Mouse (Mus musculus): Measurements from ENCODE around the gene Copb2. TPM values are rescaled to one million over a fixed set of nuclear protein-coding genes. Genes with fewer than 3 reads are reported as not detected.
A peak's percentile ranks its signal among the peaks of the same experiment; 100 is the strongest.

The Copb2 gene
- polyA plus RNA-seq, 1 experiment from 2014 or later: 186 TPM

DNA sequence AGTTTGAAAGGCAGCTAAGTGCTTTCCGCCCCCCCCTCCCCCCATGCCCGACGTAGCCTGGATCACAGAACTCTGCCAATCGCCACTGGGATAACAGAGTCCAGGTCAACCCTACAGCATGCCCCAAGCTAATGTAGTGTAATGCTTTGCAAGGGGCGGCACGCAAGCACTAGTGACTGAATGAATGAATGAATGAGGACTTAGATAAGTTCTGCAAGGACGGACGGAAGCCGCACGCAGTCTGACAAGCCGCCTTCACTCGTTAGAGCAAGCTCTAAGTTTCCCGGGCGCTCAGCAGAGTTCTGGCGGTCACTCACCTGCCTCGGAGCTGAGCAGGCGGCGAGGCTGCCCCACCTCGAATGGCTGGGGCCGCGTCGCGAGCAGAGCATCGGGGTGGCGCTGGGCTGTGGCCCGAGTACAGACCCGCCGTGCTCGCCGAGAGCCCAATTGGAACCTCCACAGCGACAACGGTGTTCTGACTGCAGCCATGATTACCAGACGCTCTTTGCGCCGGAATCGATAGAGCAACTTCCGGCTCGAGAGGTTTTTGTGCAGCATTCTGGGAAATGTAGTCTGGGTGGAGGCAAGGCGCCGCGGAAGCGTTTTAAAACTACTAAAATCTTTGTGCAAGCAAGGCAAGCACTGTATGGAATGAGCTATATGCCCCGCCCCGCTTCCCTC is 37.8 kb downstream of the Copb2 start, which contains the start of gene Mrps22:
Gene Mrps22 (minus strand): TSS at position 505 of the 681 bp plus-strand sequence.
- ATAC-seq (ENCODE audit: insufficient read depth): peak; percentile 98
- DNase-seq: peak; percentile 96
- Histone ChIP-seq H3K4me3 (ENCODE audit: low read depth, low read length) (peak within 1 kb of the TSS; percentile 92), H3K36me3 (ENCODE audit: insufficient read depth) (peaks cover 23% of the 10 kb centered on the region), H3K27me3 (ENCODE audit: insufficient read depth, low read length) (no peaks in the 10 kb centered on the region), H3K4me1 (ENCODE audit: insufficient read depth) (peaks cover 7% of the 10 kb centered on the region; the same call in 1 of the 2 replicates), H3K4me2 (peak within 1 kb of the TSS; percentile 77), H3K9ac (peak within 1 kb of the TSS; percentile 67), H3K27ac (ENCODE audit: low read depth) (no peak within 1 kb of the TSS), H3K9me3 (ENCODE audit: low read depth, low read length) (no peaks in the 10 kb centered on the region)
- TF ChIP-seq CTCF (IDR thresholded peaks at IDR 0.05; ENCODE audit: low read depth): no peak
- WGBS: under 1% methylated on average over 44 of the region's 44 CpGs

DNA sequence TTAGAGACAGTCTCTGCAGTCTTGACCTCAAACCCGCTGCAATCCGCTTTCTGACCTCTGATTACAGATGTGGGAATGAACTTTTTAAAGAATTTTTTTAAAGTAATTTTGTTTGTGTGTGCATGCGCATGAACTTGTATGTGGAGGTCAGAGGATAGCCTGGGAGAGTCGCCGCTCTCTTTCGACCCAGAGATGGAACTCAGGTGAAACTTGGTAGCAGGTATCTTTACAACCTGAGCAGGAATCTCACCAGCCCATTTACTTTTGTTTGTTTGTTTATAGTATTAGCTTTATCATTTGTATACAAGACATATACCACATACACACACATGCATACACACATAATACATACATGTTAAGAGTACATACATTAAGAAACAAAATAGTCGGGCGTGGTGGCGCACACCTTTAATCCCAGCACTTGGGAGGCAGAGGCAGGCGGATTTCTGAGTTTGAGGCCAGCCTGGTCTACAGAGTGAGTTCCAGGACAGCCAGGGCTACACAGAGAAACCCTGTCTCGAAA is 38.4 kb downstream of the Copb2 start:
- no peaks in the 10 kb centered on the region for H3K27me3 ChIP-seq (ENCODE audit: insufficient read depth, low read length)
- 51% methylated on average over 11 of the region's 11 CpGs for whole genome bisulfite sequencing
- H3K9ac ChIP-seq: peak overlapping the region; percentile 67
- ATAC-seq (ENCODE audit: insufficient read depth): peak; percentile 33
- H3K4me1 ChIP-seq (ENCODE audit: insufficient read depth): peaks cover 7% of the 10 kb centered on the region; the same call in 1 of the 2 replicates
- no peak for TF ChIP-seq CTCF (IDR thresholded peaks at IDR 0.05; ENCODE audit: low read depth)
- H3K4me2 ChIP-seq: peak overlapping the region; percentile 77
- H3K36me3 ChIP-seq (ENCODE audit: insufficient read depth): peaks cover 17% of the 10 kb centered on the region
- no peaks in the 10 kb centered on the region for H3K9me3 ChIP-seq (ENCODE audit: low read depth, low read length)
- DNase-seq: no peak
- H3K4me3 ChIP-seq (ENCODE audit: low read depth, low read length): peak overlapping the region; percentile 92
- no peak overlapping the region for H3K27ac ChIP-seq (ENCODE audit: low read depth)

DNA sequence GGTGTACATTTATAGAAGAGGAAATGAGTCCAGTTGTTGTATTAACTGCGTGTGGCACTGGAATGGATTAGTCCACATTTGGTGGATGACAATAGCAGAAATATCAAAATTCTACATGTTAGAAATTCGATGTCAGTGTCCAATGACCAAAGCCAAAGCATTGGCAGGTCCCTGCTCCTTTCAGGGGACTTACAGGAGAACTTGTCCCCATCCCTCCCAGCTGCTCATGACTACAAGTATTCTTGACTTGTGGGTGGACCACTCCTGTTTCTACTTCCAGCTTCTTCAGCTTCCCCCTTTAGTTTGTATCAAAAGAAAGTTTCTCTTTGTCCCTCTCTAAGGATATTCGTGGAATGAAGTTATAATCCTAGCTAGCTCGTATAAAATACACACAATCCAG is 41.4 kb downstream of the Copb2 start:
- H3K27me3 ChIP-seq (ENCODE audit: insufficient read depth, low read length): no peaks in the 10 kb centered on the region
- no peak overlapping the region for H3K4me3 ChIP-seq (ENCODE audit: low read depth, low read length)
- H3K9me3 ChIP-seq (ENCODE audit: low read depth, low read length): no peaks in the 10 kb centered on the region
- WGBS: 69% methylated on average over 4 of the region's 4 CpGs
- no peak for TF ChIP-seq CTCF (IDR thresholded peaks at IDR 0.05; ENCODE audit: low read depth)
- ATAC-seq (ENCODE audit: insufficient read depth): no peak
- H3K36me3 ChIP-seq (ENCODE audit: insufficient read depth): no peaks in the 10 kb centered on the region
- H3K4me2 ChIP-seq: no peak overlapping the region
- no peak overlapping the region for H3K27ac ChIP-seq (ENCODE audit: low read depth)
- DNase-seq: no peak
- no peak overlapping the region for H3K9ac ChIP-seq
- H3K4me1 ChIP-seq (ENCODE audit: insufficient read depth): peaks cover 7% of the 10 kb centered on the region; the same call in 1 of the 2 replicates

DNA sequence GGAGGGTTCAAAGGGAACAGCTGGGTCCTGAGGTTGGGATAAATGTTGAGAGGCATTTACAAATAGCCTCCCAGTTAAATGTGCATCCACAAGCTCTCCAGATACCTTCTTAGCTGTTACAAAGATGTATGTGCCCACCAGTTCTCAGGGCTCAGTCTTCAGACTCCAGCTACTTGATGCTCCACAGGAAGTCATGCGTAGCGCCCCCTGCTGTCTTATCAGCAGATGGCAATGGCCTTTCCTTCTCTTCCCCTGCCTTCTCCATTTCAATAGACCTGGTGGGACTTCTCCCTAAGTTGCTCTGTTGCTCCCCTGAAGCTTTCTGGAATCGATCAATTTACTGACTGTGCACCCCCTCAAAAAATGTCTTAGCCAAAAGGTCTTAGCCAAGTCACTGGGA is 65.0 kb downstream of the Copb2 start:
- no peaks in the 10 kb centered on the region for H3K27me3 ChIP-seq (ENCODE audit: insufficient read depth, low read length)
- TF ChIP-seq CTCF (IDR thresholded peaks at IDR 0.05; ENCODE audit: low read depth): peak; percentile 47
- H3K36me3 ChIP-seq (ENCODE audit: insufficient read depth): no peaks in the 10 kb centered on the region
- H3K9me3 ChIP-seq (ENCODE audit: low read depth, low read length): no peaks in the 10 kb centered on the region
- WGBS: 49% methylated on average over 3 of the region's 3 CpGs
- ATAC-seq (ENCODE audit: insufficient read depth): no peak
- no peak overlapping the region for H3K9ac ChIP-seq
- no peak overlapping the region for H3K4me2 ChIP-seq
- no peak overlapping the region for H3K27ac ChIP-seq (ENCODE audit: low read depth)
- peak; percentile 26 for DNase-seq
- H3K4me3 ChIP-seq (ENCODE audit: low read depth, low read length): no peak overlapping the region
- H3K4me1 ChIP-seq (ENCODE audit: insufficient read depth): no peaks in the 10 kb centered on the region

DNA sequence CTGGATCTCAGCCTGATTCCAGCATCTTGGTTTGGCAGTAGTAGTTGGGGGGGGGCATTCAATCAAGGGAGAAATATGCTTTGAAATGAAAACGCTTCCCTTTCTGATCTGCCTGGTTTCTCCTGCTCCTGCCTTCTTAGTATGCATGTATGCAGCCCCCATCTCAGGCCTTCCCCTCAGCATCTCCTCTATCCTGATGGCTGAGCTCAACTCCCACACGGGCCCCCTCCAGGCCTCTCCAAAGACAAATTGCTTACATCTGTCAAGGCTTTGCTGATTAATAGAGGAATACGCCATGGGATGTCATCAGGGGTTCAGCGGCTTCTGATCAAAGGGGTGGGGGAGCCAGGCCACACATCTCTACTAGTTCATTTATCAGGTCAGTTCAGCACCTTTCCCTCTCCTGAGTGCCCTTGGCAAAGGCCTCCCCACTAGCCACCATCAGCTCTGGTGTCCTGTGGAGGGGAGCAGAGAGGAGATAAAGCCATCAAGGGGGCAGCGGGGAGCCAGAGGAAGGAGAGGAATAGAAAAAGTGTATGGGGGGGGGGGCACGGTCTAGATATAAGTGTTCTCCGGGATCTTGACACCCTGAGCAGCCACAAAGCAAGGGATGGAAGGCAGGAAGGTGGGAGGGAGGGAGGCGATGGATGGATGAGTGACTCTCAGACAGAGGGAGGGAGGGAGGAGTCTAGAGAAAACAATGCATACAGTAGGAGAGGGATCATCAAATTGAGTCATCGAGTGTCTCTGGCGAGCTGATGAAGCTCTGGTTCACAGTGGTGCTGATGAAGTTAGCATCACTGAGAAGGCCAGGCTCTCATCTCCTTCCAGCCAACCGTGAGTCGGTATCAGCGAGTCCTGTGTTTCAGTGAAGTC is 70.0 kb downstream of the Copb2 start:
- Histone ChIP-seq H3K4me2 (no peak overlapping the region), H3K36me3 (ENCODE audit: insufficient read depth) (no peaks in the 10 kb centered on the region), H3K4me3 (ENCODE audit: low read depth, low read length) (no peak overlapping the region), H3K9me3 (ENCODE audit: low read depth, low read length) (no peaks in the 10 kb centered on the region), H3K4me1 (ENCODE audit: insufficient read depth) (no peaks in the 10 kb centered on the region), H3K9ac (no peak overlapping the region), H3K27me3 (ENCODE audit: insufficient read depth, low read length) (no peaks in the 10 kb centered on the region), H3K27ac (ENCODE audit: low read depth) (no peak overlapping the region)
- DNase-seq (no peak), ATAC-seq (ENCODE audit: insufficient read depth) (no peak)
- no peak for TF ChIP-seq CTCF (IDR thresholded peaks at IDR 0.05; ENCODE audit: low read depth)
- 53% methylated on average over 13 of the region's 13 CpGs for WGBS

Other genes starting within 250 kb of the Copb2 start
- 128 and 132 TPM in 2 replicates for gene Rbp1, start 140.8 kb upstream of the Copb2 start, polyA plus RNA-seq (2014; fragmentation: Nextera tagmentation; extraction: Ambion mirVana)
- 0.43 TPM in 1 of 2 replicates, not detected in the other for gene Rbp2, start 77.6 kb upstream of the Copb2 start, polyA plus RNA-seq (2014; fragmentation: Nextera tagmentation; extraction: Ambion mirVana)
- gene Mrps22, start 37.9 kb downstream of the Copb2 start, polyA plus RNA-seq (2014; fragmentation: Nextera tagmentation; extraction: Ambion mirVana): 51.0 and 54.4 TPM in 2 replicates